Mouse (Mus musculus) kidney, embryonic 16.5 days (tissue): ENCODE data around the gene Lime1. TPM values are rescaled to one million over a fixed set of nuclear protein-coding genes. Genes with fewer than 3 reads are reported as not detected.

ENCODE experiments used
- ATAC-seq: fragments of 200-750 bp; cut with Nextera tagmentation; 2 replicates; pipeline ENCODE4 v1.8.0; 2017; ENCODE audit warnings: moderate TSS enrichment; ENCODE audit not compliant: low FRiP score, low TSS enrichment
- H3K27ac ChIP-seq: fragments of 300-500 bp; sonication (generic); 2 replicates; pipeline ENCODE4 v1.5.1; 2014; ENCODE audit warnings: low read length
- H3K27me3 ChIP-seq: fragments of 300-500 bp; sonication (generic); 2 replicates; pipeline ENCODE4 v1.6.1; 2014; ENCODE audit warnings: low read length, control low read depth, mixed read lengths; ENCODE audit not compliant: insufficient read depth
- H3K36me3 ChIP-seq: fragments of 300-500 bp; sonication (generic); 2 replicates; pipeline ENCODE4 v1.6.1; 2014; ENCODE audit warnings: low read length, control low read depth, mixed read lengths; ENCODE audit not compliant: insufficient read depth
- H3K4me1 ChIP-seq: fragments of 300-500 bp; sonication (generic); 2 replicates; pipeline ENCODE4 v1.6.1; 2014; ENCODE audit warnings: low read length, control low read depth, mixed read lengths; ENCODE audit not compliant: insufficient read depth
- H3K4me2 ChIP-seq: fragments of 300-500 bp; sonication (generic); replicated peaks from 2 replicates; pipeline ENCODE4 v1.6.1; 2014; ENCODE audit warnings: low read depth, low read length
- H3K4me3 ChIP-seq: fragments of 300-500 bp; sonication (generic); 2 replicates; pipeline ENCODE4 v1.5.1; 2014; ENCODE audit warnings: mild to moderate bottlenecking, low read length
- H3K9ac ChIP-seq: fragments of 300-500 bp; sonication (generic); replicated peaks from 2 replicates; pipeline ENCODE4 v1.6.1; 2014; ENCODE audit warnings: low read length
- H3K9me3 ChIP-seq: fragments of 300-500 bp; sonication (generic); 2 replicates; pipeline ENCODE4 v1.6.1; 2016; ENCODE audit warnings: low read length, control low read depth
- WGBS: fragments of 180-500 bp; shearing (Covaris S2); extraction: QIAGEN DNeasy Blood & Tissue Kit; methylation state at CpG from one replicate; pipeline ENCODE4 v1.1.7; 2014; 5-methylcytosine and 5-hydroxymethylcytosine counted together
- polyA plus RNA-seq: library from polyadenylated mRNA; unstranded; fragments of >200 nt; fragmentation: Nextera tagmentation; extraction: Ambion mirVana; gene quantifications from 2 replicates; pipeline ENCODE4 v1.2.1, GENCODE M21; 2015

Lime1 gene
- 28.3 and 32.6 TPM in 2 replicates for polyA plus RNA-seq

GRCm38 (mm10) chr2:181379778-181380177, at the start of gene Lime1:
Lime1 (plus strand) TSS chr2:181380078.
- Histone ChIP-seq H3K27me3 (no peaks in the 10 kb centered on the region), H3K36me3 (peaks cover 45% of the 10 kb centered on the region), H3K9ac (no peak within 1 kb of the TSS), H3K4me1 (no peaks in the 10 kb centered on the region), H3K4me3 (no peak within 1 kb of the TSS), H3K4me2 (no peak within 1 kb of the TSS), H3K27ac (no peak within 1 kb of the TSS), H3K9me3 (no peaks in the 10 kb centered on the region)
- no peak for ATAC-seq
- 94% methylated on average over 12 of the region's 12 CpGs for WGBS

- H3K4me3 ChIP-seq, result no peak overlapping the region
- no peak overlapping the region for H3K4me2 ChIP-seq
- no peaks in the 10 kb centered on the region for H3K4me1 ChIP-seq
- H3K27ac ChIP-seq, result no peak overlapping the region
- peaks cover 56% of the 10 kb centered on the region for H3K36me3 ChIP-seq
- H3K27me3 ChIP-seq, result no peaks in the 10 kb centered on the region
- no peak for ATAC-seq
- H3K9me3 ChIP-seq, result no peaks in the 10 kb centered on the region
- no peak overlapping the region for H3K9ac ChIP-seq
These were observed 47.3 kb upstream of the Lime1 start for GRCm38 (mm10) chr2:181332542-181332941.

DNA sequence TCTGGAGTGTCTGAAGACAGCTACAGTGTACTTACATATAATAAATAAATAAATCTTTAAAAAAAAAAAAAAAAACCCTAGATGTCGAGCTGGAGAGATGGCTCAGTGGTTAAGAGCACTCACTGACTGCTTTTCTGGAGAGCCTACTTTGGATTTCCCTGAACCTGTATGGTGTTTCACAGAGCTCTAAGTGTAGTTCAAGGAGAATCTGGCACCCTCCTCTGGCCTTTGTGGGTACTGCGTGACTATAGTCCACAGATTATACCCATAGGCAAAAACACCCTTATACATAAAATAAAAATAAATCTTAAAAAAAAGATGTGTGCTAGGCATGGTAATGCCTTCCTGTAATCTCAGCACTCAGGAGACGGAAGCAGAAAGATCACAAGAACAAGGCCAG, 45.9 kb upstream of the Lime1 start:
- peaks cover 50% of the 10 kb centered on the region for H3K36me3 ChIP-seq
- no peaks in the 10 kb centered on the region for H3K4me1 ChIP-seq
- 61% methylated on average over 3 of the region's 3 CpGs for WGBS
- ATAC-seq, result 0 out of 2 replicates have a peak, but pooled peaks have one; percentile 57
- H3K27me3 ChIP-seq, result no peaks in the 10 kb centered on the region
- no peaks in the 10 kb centered on the region for H3K9me3 ChIP-seq
- H3K27ac ChIP-seq, result no peak overlapping the region
- H3K4me3 ChIP-seq, result no peak overlapping the region
- no peak overlapping the region for H3K9ac ChIP-seq
- H3K4me2 ChIP-seq, result no peak overlapping the region

- no peak for ATAC-seq
- H3K27me3 ChIP-seq, result no peaks in the 10 kb centered on the region
- no peak overlapping the region for H3K4me3 ChIP-seq
- 47% methylated on average over 4 of the region's 4 CpGs for whole genome bisulfite sequencing
- H3K4me2 ChIP-seq, result no peak overlapping the region
- peaks cover 43% of the 10 kb centered on the region for H3K36me3 ChIP-seq
- no peaks in the 10 kb centered on the region for H3K4me1 ChIP-seq
- H3K27ac ChIP-seq, result no peak overlapping the region; the same call in 1 of the 2 replicates
- no peak overlapping the region for H3K9ac ChIP-seq
- no peaks in the 10 kb centered on the region for H3K9me3 ChIP-seq
These were observed 39.5 kb upstream of the Lime1 start for GRCm38 (mm10) chr2:181340426-181340825.

DNA sequence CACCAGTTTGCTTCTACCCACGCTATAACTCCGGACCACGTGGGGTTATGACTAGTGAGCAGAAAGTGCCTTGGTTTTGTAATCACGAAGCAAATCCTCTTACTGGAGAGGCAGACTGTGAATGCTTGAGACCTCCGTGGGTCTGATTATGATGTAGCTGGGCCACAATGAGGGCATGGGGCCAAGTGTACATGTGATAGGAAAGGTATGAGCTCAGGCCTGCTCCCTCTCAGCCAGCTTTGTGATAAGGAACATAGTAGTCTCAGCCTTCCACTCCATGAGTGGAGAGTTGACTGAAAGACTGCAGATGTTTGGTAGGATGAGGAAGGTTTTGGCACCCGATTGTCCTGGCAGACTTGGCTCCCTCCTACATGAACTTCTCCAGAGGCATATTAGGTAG, 37.1 kb upstream of the Lime1 start:
- WGBS, result 94% methylated on average over 6 of the region's 6 CpGs
- H3K27me3 ChIP-seq, result no peaks in the 10 kb centered on the region
- H3K4me1 ChIP-seq, result no peaks in the 10 kb centered on the region
- no peak overlapping the region for H3K4me2 ChIP-seq
- no peak overlapping the region for H3K4me3 ChIP-seq
- no peak for ATAC-seq
- H3K27ac ChIP-seq, result no peak overlapping the region
- no peak overlapping the region for H3K9ac ChIP-seq
- H3K9me3 ChIP-seq, result no peaks in the 10 kb centered on the region
- peaks cover 35% of the 10 kb centered on the region for H3K36me3 ChIP-seq

DNA sequence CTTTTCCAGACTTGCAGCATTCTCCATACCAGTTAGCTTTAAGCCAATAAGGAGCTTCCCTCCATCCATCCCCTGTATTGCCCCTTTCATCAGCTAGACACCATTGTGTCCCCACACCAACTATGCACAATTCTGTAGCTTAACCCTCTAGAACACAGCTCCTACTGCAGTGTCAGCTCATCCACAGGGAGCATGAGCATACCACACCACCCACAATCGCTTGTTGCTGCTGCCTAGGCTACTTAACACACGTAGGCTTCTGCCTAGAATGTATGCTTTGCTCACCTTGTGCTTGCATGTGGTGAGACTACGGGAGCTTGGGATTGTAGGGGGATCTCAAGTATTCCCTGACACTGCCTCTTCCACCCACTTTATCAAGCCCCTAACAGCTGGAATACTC, 23.1 kb upstream of the Lime1 start:
- no peak overlapping the region for H3K4me3 ChIP-seq
- no peak overlapping the region for H3K4me2 ChIP-seq
- no peak for ATAC-seq
- H3K9me3 ChIP-seq, result no peaks in the 10 kb centered on the region
- H3K4me1 ChIP-seq, result no peaks in the 10 kb centered on the region
- H3K9ac ChIP-seq, result no peak overlapping the region
- no peaks in the 10 kb centered on the region for H3K27me3 ChIP-seq
- WGBS, result 84% methylated on average over 3 of the region's 3 CpGs
- peaks cover 67% of the 10 kb centered on the region for H3K36me3 ChIP-seq
- no peak overlapping the region for H3K27ac ChIP-seq

DNA sequence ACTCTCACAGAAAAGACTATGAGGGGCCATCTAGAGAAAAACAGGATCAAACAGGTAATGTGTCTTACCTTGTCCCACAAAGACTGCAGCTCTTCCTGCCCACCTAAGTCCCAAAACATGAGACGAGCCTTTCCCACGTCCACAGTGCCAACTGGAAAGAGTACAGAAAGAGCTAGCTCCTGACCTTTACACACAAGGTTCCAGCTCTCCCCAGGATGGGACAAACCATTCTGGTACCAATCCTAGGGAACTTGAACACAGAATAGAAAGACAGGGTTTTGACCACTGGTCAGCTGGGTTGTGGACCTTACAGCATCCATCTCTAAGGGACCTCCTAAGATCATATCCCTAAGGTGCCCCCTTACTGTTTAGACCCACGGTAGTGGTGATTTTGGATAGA, 15.9 kb upstream of the Lime1 start:
- ATAC-seq, result no peak
- Histone ChIP-seq H3K27me3 (no peaks in the 10 kb centered on the region), H3K9me3 (no peaks in the 10 kb centered on the region), H3K4me3 (peak overlapping the region; percentile 64; the same call in 1 of the 2 replicates), H3K4me2 (peak overlapping the region; percentile 91), H3K9ac (peak overlapping the region; percentile 80), H3K4me1 (peaks cover 29% of the 10 kb centered on the region), H3K27ac (no peak overlapping the region), H3K36me3 (peaks cover 24% of the 10 kb centered on the region)
- 79% methylated on average over 3 of the region's 3 CpGs for WGBS

DNA sequence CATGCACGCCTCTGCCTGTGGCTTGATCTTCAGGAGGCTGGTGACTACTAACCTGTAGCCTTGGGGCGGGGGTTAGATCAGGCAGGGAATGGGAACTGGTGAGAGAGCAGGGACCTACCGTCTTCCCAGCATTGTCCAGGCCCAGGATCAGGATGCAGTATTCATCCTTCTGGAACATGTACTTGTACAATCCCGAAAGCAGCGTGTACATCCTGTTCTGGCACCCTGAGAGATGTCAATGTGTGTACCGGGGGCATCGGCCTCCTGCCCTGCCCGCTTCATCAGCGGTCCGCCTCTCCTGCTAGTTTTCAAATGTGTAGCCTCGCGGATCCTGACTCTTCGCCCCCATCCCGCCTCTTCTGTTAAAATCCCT, 15.4 kb upstream of the Lime1 start:
- ATAC-seq, result peak; percentile 11; the same call in 1 of the 2 replicates
- peaks cover 25% of the 10 kb centered on the region for H3K36me3 ChIP-seq
- peak overlapping the region; percentile 64 for H3K4me3 ChIP-seq

DNA sequence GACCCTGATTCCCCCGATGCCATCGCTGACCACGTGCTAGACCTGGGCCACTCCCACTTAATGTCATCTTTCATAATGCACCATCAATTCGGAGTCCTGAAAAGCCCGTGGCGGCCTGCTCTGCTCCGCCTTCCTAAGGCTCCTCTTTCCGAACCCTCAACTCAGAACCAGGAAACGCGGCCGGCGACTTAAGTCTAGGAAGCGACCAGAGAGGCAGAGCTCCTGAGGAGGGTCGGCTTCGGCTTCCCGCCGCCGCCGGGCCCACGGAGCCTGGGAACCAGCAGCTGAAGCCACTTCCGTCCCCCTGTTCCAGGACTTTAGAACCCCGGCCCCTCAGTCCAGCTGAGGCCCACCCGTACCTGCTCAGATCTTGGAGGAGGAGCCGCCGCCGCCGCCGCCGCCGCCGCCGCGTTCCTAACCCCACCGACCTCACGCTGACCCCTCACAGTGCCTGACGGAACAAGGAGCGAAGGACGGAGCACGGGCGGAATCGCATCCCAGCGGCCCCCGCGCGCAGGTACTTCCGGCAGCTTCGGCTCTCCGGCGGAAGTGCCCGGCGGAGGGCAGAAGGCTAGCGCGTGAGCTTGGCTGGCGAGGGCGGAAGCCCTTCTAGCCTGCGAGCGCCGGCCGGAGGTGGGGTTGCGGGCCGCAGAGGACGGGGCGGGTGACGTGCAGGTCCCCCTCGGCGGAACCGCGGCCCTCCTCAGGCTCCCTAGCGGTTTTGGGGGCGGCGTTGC, 14.8 kb upstream of the Lime1 start, which contains the start of the genes Zgpat and Arfrp1:
Zgpat (plus strand) TSS at position 69 of the 737 bp plus-strand sequence.
Arfrp1 (minus strand) TSS at position 545 of the 737 bp plus-strand sequence.
- Histone ChIP-seq H3K4me3 (peak within 1 kb of the TSS; percentile 64), H3K4me1 (peaks cover 33% of the 10 kb centered on the region), H3K9ac (peak within 1 kb of the TSS; percentile 80), H3K36me3 (peaks cover 24% of the 10 kb centered on the region), H3K27me3 (no peaks in the 10 kb centered on the region), H3K4me2 (peak within 1 kb of the TSS; percentile 91), H3K27ac (peak within 1 kb of the TSS; percentile 94), H3K9me3 (no peaks in the 10 kb centered on the region)
- under 1% methylated on average over 71 of the region's 71 CpGs for whole genome bisulfite sequencing
- ATAC-seq, result peak; percentile 93

More for the DNA sequence above, 15.4 kb upstream of the Lime1 start:
- Histone ChIP-seq H3K9me3 (no peaks in the 10 kb centered on the region), H3K4me2 (peak overlapping the region; percentile 91), H3K27me3 (no peaks in the 10 kb centered on the region), H3K4me1 (peaks cover 33% of the 10 kb centered on the region), H3K27ac (peak overlapping the region; percentile 94), H3K9ac (peak overlapping the region; percentile 80)
- WGBS, result 6% methylated on average over 14 of the region's 14 CpGs

GRCm38 (mm10) chr2:181365655-181366075, 14.2 kb upstream of the Lime1 start:
- peak overlapping the region; percentile 80 for H3K9ac ChIP-seq
- WGBS, result 0% methylated on average over 20 of the region's 20 CpGs
- H3K4me3 ChIP-seq, result peak overlapping the region; percentile 64
- peak overlapping the region; percentile 94 for H3K27ac ChIP-seq
- peaks cover 33% of the 10 kb centered on the region for H3K4me1 ChIP-seq
- no peaks in the 10 kb centered on the region for H3K27me3 ChIP-seq
- peaks cover 23% of the 10 kb centered on the region for H3K36me3 ChIP-seq
- H3K9me3 ChIP-seq, result no peaks in the 10 kb centered on the region
- ATAC-seq, result peak; percentile 79
- peak overlapping the region; percentile 91 for H3K4me2 ChIP-seq
